Mouse (Mus musculus): Measurements from ENCODE around the gene Vps13c. TPM values are rescaled to one million over a fixed set of nuclear protein-coding genes. Genes with fewer than 3 reads are reported as not detected.
A peak's percentile ranks its signal among the peaks of the same experiment; 100 is the strongest.

The Vps13c gene
- polyA plus RNA-seq, 1 experiment from 2014 or later: 6.6 TPM

DNA sequence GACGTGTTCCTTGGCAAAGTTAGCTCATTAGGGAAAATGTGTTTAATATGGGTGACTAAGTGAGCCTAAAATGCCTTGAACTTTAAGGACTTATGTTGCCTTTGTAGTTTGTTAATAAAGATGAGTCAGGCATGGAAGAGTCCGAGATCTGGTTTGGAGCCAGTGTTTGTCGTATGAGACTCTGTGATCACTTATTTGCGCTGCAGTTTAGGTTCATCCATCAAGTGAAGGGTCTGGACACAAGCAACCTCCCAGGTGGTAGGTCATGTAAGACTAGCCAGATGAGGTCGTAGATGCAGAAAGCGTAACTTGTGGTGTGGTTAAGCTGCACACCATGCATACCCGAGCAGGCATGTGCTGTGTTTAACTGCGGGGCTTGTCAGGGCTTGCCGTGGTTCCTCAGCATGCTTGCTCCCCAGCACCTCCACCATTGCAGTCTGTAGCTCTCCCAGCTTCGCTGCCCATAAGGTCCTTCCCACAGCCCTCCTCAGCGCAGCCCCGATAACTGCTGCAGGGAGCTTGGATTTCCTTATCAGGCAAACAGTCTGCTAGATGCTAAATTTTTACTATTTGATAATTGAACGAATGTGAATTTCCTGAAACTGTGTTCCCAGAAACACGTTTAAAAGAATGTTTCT lies 37.0 kb downstream of the Vps13c start:
- H3K27me3 ChIP-seq (ENCODE audit: insufficient read depth, low read length): no peaks in the 10 kb centered on the region
- no peak overlapping the region for H3K4me3 ChIP-seq (ENCODE audit: low read depth, low read length)
- H3K4me1 ChIP-seq (ENCODE audit: insufficient read depth): no peaks in the 10 kb centered on the region
- H3K4me2 ChIP-seq: no peak overlapping the region
- no peak for TF ChIP-seq CTCF (IDR thresholded peaks at IDR 0.05; ENCODE audit: low read depth)
- no peak overlapping the region for H3K9ac ChIP-seq
- no peaks in the 10 kb centered on the region for H3K9me3 ChIP-seq (ENCODE audit: low read depth, low read length)
- DNase-seq: no peak
- no peak for ATAC-seq (ENCODE audit: insufficient read depth)
- H3K27ac ChIP-seq (ENCODE audit: low read depth): no peak overlapping the region
- WGBS: 64% methylated on average over 14 of the region's 14 CpGs
- peaks cover 12% of the 10 kb centered on the region; the same call in 1 of the 2 replicates for H3K36me3 ChIP-seq (ENCODE audit: insufficient read depth)

DNA sequence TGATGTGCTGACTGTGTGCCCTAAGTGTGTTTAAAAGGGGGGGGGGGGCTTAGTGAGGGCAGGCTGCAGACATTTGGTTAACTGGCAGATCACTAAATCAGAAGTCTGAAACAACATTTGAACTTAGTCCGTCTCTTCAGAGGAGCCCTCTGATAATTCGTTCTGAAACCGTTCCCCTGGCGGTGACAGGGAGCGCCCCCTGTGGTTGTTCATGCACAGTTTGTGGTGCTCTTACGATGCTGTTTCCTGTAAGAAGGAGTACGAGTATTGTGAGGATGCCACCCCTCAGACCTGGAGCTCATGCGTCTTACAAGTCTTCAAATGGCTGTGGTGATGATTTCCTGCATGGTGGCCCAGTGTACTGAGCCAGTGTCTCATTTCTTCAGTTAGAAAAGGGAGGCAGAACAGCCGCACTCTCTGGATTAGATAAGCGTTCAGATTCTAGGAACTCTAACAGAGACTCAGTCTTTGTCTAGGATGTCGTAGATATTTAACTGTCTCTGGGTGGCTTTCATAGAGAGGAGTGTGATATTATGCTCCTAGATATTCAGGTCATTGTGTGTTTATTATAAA lies 38.1 kb downstream of the Vps13c start:
- Histone ChIP-seq H3K4me2 (no peak overlapping the region), H3K9me3 (ENCODE audit: low read depth, low read length) (no peaks in the 10 kb centered on the region), H3K9ac (no peak overlapping the region), H3K4me3 (ENCODE audit: low read depth, low read length) (no peak overlapping the region), H3K27me3 (ENCODE audit: insufficient read depth, low read length) (no peaks in the 10 kb centered on the region), H3K27ac (ENCODE audit: low read depth) (no peak overlapping the region), H3K36me3 (ENCODE audit: insufficient read depth) (peaks cover 12% of the 10 kb centered on the region; the same call in 1 of the 2 replicates), H3K4me1 (ENCODE audit: insufficient read depth) (no peaks in the 10 kb centered on the region)
- WGBS: 90% methylated on average over 11 of the region's 11 CpGs
- DNase-seq: no peak
- no peak for ATAC-seq (ENCODE audit: insufficient read depth)
- no peak for TF ChIP-seq CTCF (IDR thresholded peaks at IDR 0.05; ENCODE audit: low read depth)

DNA sequence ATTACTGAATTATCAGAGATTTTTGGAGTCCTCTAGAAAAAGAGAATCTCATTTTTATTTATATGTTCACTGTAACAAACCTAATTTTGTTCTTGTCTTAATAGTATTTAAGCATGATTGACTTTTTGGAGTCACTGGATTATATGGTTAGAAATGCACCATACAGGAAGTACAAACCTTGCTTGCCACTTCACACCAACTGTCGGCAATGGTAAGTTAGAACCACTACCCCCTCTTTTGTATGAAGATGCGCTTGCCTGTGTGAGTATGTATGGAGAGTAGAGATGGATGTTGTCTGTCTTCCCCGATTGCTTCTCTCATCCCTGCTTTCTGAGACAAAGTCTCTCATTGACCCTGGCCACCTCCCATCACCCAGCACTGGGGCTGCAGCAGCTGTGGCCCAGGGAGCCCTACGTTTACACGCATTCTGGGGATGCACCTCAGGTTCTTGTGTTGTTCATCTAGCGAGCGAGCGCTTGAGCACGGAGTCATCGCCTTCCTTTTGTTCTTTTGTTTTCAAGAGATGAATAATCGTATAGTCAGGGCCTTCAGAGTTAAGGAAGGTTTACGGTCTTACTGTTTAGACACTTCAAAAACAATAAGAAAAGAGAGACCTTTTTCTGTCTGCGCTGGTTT lies 43.3 kb downstream of the Vps13c start:
- no peak for DNase-seq
- no peak overlapping the region for H3K27ac ChIP-seq (ENCODE audit: low read depth)
- H3K4me1 ChIP-seq (ENCODE audit: insufficient read depth): no peaks in the 10 kb centered on the region
- no peak for TF ChIP-seq CTCF (IDR thresholded peaks at IDR 0.05; ENCODE audit: low read depth)
- ATAC-seq (ENCODE audit: insufficient read depth): no peak
- 0 out of 2 replicates have a peak, but pooled peaks cover 22% of the 10 kb centered on the region for H3K36me3 ChIP-seq (ENCODE audit: insufficient read depth)
- WGBS: 87% methylated on average over 13 of the region's 13 CpGs
- no peaks in the 10 kb centered on the region for H3K27me3 ChIP-seq (ENCODE audit: insufficient read depth, low read length)
- H3K9ac ChIP-seq: no peak overlapping the region
- no peaks in the 10 kb centered on the region for H3K9me3 ChIP-seq (ENCODE audit: low read depth, low read length)
- no peak overlapping the region for H3K4me2 ChIP-seq
- H3K4me3 ChIP-seq (ENCODE audit: low read depth, low read length): no peak overlapping the region

DNA sequence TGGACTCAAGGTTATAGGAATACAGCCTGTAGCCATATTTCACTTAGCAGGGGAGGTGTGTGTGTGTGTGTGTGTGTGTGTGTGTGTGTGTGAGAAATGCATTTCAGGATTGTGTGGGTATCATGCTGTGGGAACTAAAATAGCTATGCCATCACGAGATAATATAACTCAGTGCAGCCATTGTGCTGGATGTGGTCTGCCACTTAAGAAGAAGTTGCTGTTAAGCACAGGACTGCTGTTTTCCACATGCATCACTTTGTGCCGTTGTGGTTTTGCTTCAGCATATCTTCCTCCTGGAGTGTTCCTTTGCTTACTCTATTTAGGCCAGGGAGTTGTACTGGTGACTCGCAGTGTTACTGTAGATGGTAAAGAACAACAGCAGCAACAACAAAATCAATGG lies 43.9 kb downstream of the Vps13c start:
- no peak overlapping the region for H3K9ac ChIP-seq
- no peaks in the 10 kb centered on the region for H3K4me1 ChIP-seq (ENCODE audit: insufficient read depth)
- no peaks in the 10 kb centered on the region for H3K9me3 ChIP-seq (ENCODE audit: low read depth, low read length)
- WGBS: 93% methylated on average over 3 of the region's 3 CpGs
- H3K27ac ChIP-seq (ENCODE audit: low read depth): no peak overlapping the region
- TF ChIP-seq CTCF (IDR thresholded peaks at IDR 0.05; ENCODE audit: low read depth): no peak
- H3K4me3 ChIP-seq (ENCODE audit: low read depth, low read length): no peak overlapping the region
- ATAC-seq (ENCODE audit: insufficient read depth) (no peak), DNase-seq (no peak)
- no peak overlapping the region for H3K4me2 ChIP-seq
- no peaks in the 10 kb centered on the region for H3K27me3 ChIP-seq (ENCODE audit: insufficient read depth, low read length)
- H3K36me3 ChIP-seq (ENCODE audit: insufficient read depth): 0 out of 2 replicates have a peak, but pooled peaks cover 22% of the 10 kb centered on the region

DNA sequence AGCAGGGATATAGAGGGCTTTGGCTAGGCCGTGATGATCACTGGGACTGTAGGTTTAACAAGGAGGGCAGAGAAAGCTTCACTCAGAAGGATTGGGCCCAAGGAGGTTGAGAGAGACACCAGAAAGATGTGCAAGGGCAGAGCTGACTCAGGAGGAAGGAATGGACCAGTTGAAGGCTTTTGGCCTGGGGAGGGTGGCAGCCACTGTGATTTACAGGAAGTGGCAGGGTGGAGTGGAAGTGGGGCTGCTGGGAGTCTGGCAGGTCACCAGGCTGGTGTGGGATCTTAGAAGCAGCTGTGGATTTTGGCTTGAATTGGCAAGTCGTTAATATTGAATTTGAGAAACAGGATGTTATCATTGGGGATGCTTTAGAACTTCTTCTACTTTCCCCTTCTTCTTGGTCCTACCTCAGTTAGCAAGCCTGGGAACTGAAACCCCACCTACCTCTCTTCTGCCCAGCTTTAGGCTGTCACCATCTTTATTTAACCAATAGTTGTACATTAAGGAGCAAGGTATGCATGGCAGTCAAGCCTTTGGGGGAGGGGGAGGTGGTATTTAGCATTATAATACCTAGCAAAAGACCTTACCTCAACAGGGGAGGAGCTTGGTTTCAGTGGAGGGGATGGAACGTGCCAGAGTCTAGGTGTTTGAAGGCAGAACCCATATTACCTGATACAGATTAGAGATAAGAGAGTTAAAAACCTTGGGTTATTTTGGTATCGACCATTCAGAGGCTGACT lies 47.0 kb downstream of the Vps13c start:
- ATAC-seq (ENCODE audit: insufficient read depth) (no peak), DNase-seq (peak; percentile 15)
- no peaks in the 10 kb centered on the region for H3K27me3 ChIP-seq (ENCODE audit: insufficient read depth, low read length)
- 79% methylated on average over 4 of the region's 4 CpGs for WGBS
- TF ChIP-seq CTCF (IDR thresholded peaks at IDR 0.05; ENCODE audit: low read depth): no peak
- H3K4me1 ChIP-seq (ENCODE audit: insufficient read depth): no peaks in the 10 kb centered on the region
- H3K36me3 ChIP-seq (ENCODE audit: insufficient read depth): peaks cover 17% of the 10 kb centered on the region; the same call in 1 of the 2 replicates
- H3K4me2 ChIP-seq: no peak overlapping the region
- no peaks in the 10 kb centered on the region for H3K9me3 ChIP-seq (ENCODE audit: low read depth, low read length)
- H3K27ac ChIP-seq (ENCODE audit: low read depth): no peak overlapping the region
- H3K4me3 ChIP-seq (ENCODE audit: low read depth, low read length): no peak overlapping the region
- H3K9ac ChIP-seq: no peak overlapping the region

DNA sequence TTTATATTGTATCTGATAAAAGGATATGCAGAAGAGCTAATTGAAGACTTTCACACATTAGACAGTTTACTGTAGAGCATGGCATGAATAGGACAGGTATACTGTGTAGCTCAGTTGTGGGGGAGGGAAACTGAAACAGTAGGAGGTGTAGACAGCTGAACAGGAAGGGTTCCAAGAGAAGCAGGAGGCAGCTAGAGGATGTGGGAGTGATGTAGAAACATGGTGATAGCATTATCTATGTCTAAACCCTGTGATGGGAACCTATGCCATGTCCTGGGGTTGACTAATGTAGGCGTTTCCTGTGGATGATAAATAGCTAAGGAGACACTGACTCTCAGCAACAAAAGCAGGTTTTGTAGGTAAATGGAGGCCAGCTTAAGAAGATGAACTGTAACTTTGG lies 53.3 kb downstream of the Vps13c start:
- DNase-seq (no peak), ATAC-seq (ENCODE audit: insufficient read depth) (no peak)
- H3K4me2 ChIP-seq: no peak overlapping the region
- no peaks in the 10 kb centered on the region for H3K9me3 ChIP-seq (ENCODE audit: low read depth, low read length)
- H3K9ac ChIP-seq: no peak overlapping the region
- H3K36me3 ChIP-seq (ENCODE audit: insufficient read depth): peaks cover 40% of the 10 kb centered on the region; the same call in 1 of the 2 replicates
- no peaks in the 10 kb centered on the region for H3K4me1 ChIP-seq (ENCODE audit: insufficient read depth)
- no peak for TF ChIP-seq CTCF (IDR thresholded peaks at IDR 0.05; ENCODE audit: low read depth)
- H3K27ac ChIP-seq (ENCODE audit: low read depth): no peak overlapping the region
- H3K27me3 ChIP-seq (ENCODE audit: insufficient read depth, low read length): no peaks in the 10 kb centered on the region
- WGBS: 89% methylated on average over 1 of the region's 1 CpGs
- H3K4me3 ChIP-seq (ENCODE audit: low read depth, low read length): no peak overlapping the region

Data from lung, embryonic 14.5 days (tissue).